Mouse (Mus musculus) ovary, postnatal 14 days (tissue): ENCODE results near the gene Lyl1.

ENCODE experiments used
- DNase-seq: peaks from one replicate; pipeline ENCODE4 v3.0.0; 2022; ENCODE audit warnings: low spot score

Lyl1 gene

GRCm38 (mm10) chr8:84742171-84743053, 41.2 kb downstream of the Lyl1 start:
- DNase-seq, result no peak

- no peak for DNase-seq
Observed at GRCm38 (mm10) chr8:84743054-84743415, 41.8 kb downstream of the Lyl1 start.

- no peak for DNase-seq
Observed at GRCm38 (mm10) chr8:84743517-84744420, 42.5 kb downstream of the Lyl1 start.

GRCm38 (mm10) chr8:84745032-84745925, 44.0 kb downstream of the Lyl1 start:
- no peak for DNase-seq

- no peak for DNase-seq
Observed at GRCm38 (mm10) chr8:84749519-84749918, 48.3 kb downstream of the Lyl1 start.

- no peak for DNase-seq
Observed at GRCm38 (mm10) chr8:84752734-84753582, 51.7 kb downstream of the Lyl1 start.
